Mouse (Mus musculus): ENCODE data around the gene Rfx3. TPM values are rescaled to one million over a fixed set of nuclear protein-coding genes. Genes with fewer than 3 reads are reported as not detected.

The Rfx3 gene
- polyA plus RNA-seq, 1 experiment from 2014 or later, result 28.7 TPM

DNA sequence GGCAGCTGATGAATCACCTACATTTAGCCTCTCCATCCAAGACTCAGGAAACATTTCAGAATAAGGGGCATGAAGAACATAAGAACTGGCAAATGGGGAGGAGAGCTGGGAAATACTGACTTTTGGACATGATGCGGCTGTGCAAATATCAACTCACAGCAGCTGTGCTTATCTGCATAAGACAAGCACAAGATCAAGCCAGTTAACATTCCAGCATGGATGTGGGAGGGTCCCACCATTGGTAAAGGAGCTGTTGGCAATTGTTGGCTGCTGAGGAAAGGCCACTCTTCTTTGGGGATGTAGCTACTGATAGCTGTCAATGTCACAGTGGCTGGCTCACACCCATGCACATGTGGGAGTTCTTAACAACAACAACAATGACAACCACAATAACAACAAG lies 263.7 kb downstream of the Rfx3 start:
- H3K4me2 ChIP-seq (ENCODE audit: low read depth), result no peak overlapping the region
- no peak overlapping the region for H3K27ac ChIP-seq (ENCODE audit: low read depth, low read length)
- H3K36me3 ChIP-seq (ENCODE audit: control insufficient read depth, insufficient read depth, low read length), result no peaks in the 10 kb centered on the region
- no peaks in the 10 kb centered on the region for H3K4me1 ChIP-seq (ENCODE audit: control insufficient read depth, insufficient read depth, low read length)
- H3K9me3 ChIP-seq (ENCODE audit: control insufficient read depth, low read length), result no peaks in the 10 kb centered on the region
- H3K9ac ChIP-seq (ENCODE audit: low read length), result no peak overlapping the region
- ATAC-seq (ENCODE audit: insufficient read depth, low FRiP score, low TSS enrichment), result no peak
- H3K27me3 ChIP-seq (ENCODE audit: control insufficient read depth, insufficient read depth, low read length), result no peaks in the 10 kb centered on the region
- WGBS, result 89% methylated on average over 1 of the region's 1 CpGs
- no peak for DNase-seq (ENCODE audit: low spot score)
- H3K4me3 ChIP-seq (ENCODE audit: low read depth, low read length), result no peak overlapping the region

DNA sequence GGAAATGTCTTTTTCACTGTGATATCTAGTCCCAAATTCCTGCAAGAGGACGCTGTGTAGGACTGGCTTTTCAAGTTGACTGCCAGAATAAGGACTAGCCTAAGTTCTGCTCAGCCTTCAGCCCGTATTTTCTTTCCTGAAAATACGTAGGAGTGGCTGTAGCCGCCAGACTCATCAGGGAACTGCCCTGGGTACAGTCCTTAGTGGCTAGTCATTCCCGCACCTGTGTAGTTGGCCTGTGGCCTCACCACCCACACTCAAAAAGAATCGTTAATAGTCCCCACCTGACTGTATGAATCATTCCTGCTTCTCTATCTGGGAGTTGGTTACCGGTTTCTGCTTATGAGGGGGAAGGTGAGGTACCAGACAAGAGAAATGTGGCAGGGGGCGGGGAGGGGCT lies 272.1 kb downstream of the Rfx3 start:
- H3K4me3 ChIP-seq (ENCODE audit: low read depth, low read length), result no peak overlapping the region
- no peak overlapping the region for H3K27ac ChIP-seq (ENCODE audit: low read depth, low read length)
- no peak overlapping the region for H3K4me2 ChIP-seq (ENCODE audit: low read depth)
- H3K4me1 ChIP-seq (ENCODE audit: control insufficient read depth, insufficient read depth, low read length), result no peaks in the 10 kb centered on the region
- H3K9ac ChIP-seq (ENCODE audit: low read length), result no peak overlapping the region
- 75% methylated on average over 8 of the region's 8 CpGs for WGBS
- H3K36me3 ChIP-seq (ENCODE audit: control insufficient read depth, insufficient read depth, low read length), result no peaks in the 10 kb centered on the region
- no peak for ATAC-seq (ENCODE audit: insufficient read depth, low FRiP score, low TSS enrichment)
- no peaks in the 10 kb centered on the region for H3K9me3 ChIP-seq (ENCODE audit: control insufficient read depth, low read length)
- no peaks in the 10 kb centered on the region for H3K27me3 ChIP-seq (ENCODE audit: control insufficient read depth, insufficient read depth, low read length)
- no peak for DNase-seq (ENCODE audit: low spot score)

DNA sequence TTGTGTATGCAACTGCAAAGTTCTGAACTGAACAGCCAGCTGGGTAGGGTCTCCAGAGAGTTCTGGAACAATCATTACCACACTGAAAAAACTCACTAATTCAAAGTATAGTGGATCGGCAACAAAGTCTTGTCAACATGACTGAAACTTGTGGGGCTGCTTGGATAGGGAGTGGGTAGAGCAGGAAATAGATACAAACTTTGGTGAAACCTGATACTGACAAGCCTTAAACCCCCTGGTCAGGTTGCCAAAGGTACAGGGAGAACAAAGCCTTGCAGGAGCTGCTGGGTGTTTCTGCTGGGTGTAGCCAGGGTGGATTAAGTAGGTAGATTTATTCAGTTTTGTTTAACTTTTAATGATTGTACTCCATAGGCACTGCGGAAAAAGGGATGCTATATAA lies 274.4 kb downstream of the Rfx3 start:
- DNase-seq (ENCODE audit: low spot score) (no peak), ATAC-seq (ENCODE audit: insufficient read depth, low FRiP score, low TSS enrichment) (no peak)
- H3K9me3 ChIP-seq (ENCODE audit: control insufficient read depth, low read length), result no peaks in the 10 kb centered on the region
- H3K9ac ChIP-seq (ENCODE audit: low read length), result no peak overlapping the region
- WGBS, result 72% methylated on average over 2 of the region's 2 CpGs
- no peak overlapping the region for H3K4me3 ChIP-seq (ENCODE audit: low read depth, low read length)
- no peaks in the 10 kb centered on the region for H3K27me3 ChIP-seq (ENCODE audit: control insufficient read depth, insufficient read depth, low read length)
- H3K27ac ChIP-seq (ENCODE audit: low read depth, low read length), result no peak overlapping the region
- H3K4me2 ChIP-seq (ENCODE audit: low read depth), result no peak overlapping the region
- H3K36me3 ChIP-seq (ENCODE audit: control insufficient read depth, insufficient read depth, low read length), result no peaks in the 10 kb centered on the region
- H3K4me1 ChIP-seq (ENCODE audit: control insufficient read depth, insufficient read depth, low read length), result no peaks in the 10 kb centered on the region

DNA sequence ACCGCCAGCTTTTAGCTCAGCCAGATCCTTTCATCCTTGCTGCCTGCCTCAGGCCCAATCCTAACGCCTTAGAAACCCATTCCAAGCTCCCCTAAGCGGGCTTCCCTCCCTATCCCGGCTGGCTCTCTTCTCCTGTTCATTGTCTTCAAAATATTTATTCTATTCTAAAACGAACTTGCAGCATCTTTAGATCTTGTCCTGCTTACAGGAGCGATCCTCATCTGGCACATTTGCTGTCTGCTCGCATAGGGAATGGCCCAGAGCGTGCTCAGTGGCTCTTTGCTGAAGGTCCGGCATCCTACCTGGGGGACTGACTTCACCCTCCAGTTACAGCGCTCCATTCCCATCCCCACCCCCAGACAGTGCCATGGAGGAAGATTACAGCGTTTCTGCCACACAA lies 292.0 kb downstream of the Rfx3 start:
- ATAC-seq (ENCODE audit: insufficient read depth, low FRiP score, low TSS enrichment) (no peak), DNase-seq (ENCODE audit: low spot score) (no peak)
- no peaks in the 10 kb centered on the region for H3K36me3 ChIP-seq (ENCODE audit: control insufficient read depth, insufficient read depth, low read length)
- no peaks in the 10 kb centered on the region for H3K4me1 ChIP-seq (ENCODE audit: control insufficient read depth, insufficient read depth, low read length)
- H3K4me3 ChIP-seq (ENCODE audit: low read depth, low read length), result no peak overlapping the region
- H3K27ac ChIP-seq (ENCODE audit: low read depth, low read length), result no peak overlapping the region
- 85% methylated on average over 11 of the region's 11 CpGs for WGBS
- no peaks in the 10 kb centered on the region for H3K9me3 ChIP-seq (ENCODE audit: control insufficient read depth, low read length)
- H3K27me3 ChIP-seq (ENCODE audit: control insufficient read depth, insufficient read depth, low read length), result no peaks in the 10 kb centered on the region
- no peak overlapping the region for H3K4me2 ChIP-seq (ENCODE audit: low read depth)
- H3K9ac ChIP-seq (ENCODE audit: low read length), result no peak overlapping the region

DNA sequence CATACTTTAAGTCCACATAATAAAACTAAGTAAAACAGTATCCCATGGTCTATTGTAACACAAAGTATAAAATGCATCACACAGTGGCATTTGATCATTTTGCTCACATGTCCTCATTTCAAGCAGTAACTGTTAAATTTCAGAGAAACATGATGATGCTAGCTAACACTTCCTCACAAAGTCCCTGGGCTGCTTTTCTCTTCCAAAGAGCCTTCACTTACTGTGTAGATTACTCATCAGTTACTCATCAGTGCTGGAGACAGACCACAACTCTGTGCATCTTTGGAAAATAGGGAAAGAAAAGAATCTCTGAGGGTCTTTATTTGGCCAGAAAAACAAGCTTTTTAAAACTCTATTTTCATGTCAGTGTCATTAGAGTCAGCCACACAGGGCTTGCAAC lies 294.7 kb downstream of the Rfx3 start:
- H3K4me3 ChIP-seq (ENCODE audit: low read depth, low read length), result no peak overlapping the region
- ATAC-seq (ENCODE audit: insufficient read depth, low FRiP score, low TSS enrichment) (no peak), DNase-seq (ENCODE audit: low spot score) (no peak)
- H3K9ac ChIP-seq (ENCODE audit: low read length), result no peak overlapping the region
- no peaks in the 10 kb centered on the region for H3K9me3 ChIP-seq (ENCODE audit: control insufficient read depth, low read length)
- no peaks in the 10 kb centered on the region for H3K27me3 ChIP-seq (ENCODE audit: control insufficient read depth, insufficient read depth, low read length)
- no peak overlapping the region for H3K4me2 ChIP-seq (ENCODE audit: low read depth)
- H3K27ac ChIP-seq (ENCODE audit: low read depth, low read length), result no peak overlapping the region
- H3K36me3 ChIP-seq (ENCODE audit: control insufficient read depth, insufficient read depth, low read length), result no peaks in the 10 kb centered on the region
- H3K4me1 ChIP-seq (ENCODE audit: control insufficient read depth, insufficient read depth, low read length), result no peaks in the 10 kb centered on the region
